Mouse (Mus musculus): ENCODE measurements around the gene Baz1b.

DNA sequence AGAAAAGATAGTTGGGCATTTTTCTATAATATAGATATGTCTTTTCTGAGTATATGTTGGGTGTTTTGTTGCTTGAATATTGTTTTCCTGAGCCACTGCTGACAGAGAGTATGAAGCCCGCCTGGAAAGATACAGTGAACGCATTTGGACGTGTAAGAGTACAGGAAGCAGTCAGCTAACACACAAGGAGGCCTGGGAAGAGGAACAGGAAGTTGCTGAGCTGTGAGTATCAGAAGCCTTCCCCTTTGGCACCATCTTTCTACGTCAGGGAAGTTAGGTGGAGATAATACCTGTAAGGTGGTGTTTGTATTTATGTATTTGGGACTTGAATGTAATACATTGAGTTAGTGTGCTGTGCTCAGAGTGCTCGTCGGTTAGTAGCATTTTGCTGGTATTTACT lies 9.3 kb downstream of the Baz1b start:
- TF ChIP-seq POLR2A (IDR thresholded peaks at IDR 0.05; ENCODE audit: extremely low read depth, insufficient read depth, low read length) (no peak), CTCF (IDR thresholded peaks at IDR 0.05; ENCODE audit: low read depth, low read length) (no peak)

Measured in liver, adult 2 months (tissue).